In the genomic region with DNA sequence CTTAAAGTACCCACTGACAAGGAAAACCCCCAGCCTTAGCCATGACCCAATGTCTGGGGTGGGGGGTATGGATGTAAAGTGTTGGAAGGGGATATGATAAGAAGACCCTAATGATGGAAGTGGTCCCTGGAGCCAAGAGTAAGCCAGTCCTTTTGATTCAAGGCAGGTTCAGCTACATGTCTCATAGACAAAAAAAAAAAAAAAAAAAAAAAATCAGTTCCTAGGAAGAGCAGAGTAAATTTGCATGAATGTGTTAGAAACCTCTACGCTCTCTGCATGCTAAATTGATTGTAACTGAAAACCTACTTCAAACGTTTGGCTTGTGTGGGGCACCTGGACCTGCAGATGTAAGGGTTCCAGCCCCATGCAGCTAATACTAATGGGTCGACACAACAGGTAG, we compare ENCODE assay signal across 2 mouse cellular contexts.
TF ChIP-seq lines count a peak whose summit lies in the region.

No protein-coding gene starts in this region.

TF ChIP-seq in CH12.LX, 34 proteins besides CTCF, POLR2A, EP300 and RAD21:
- TF ChIP-seq MAX (IDR thresholded peaks at IDR 0.05; ENCODE audit: low read length), result no peak
- TF ChIP-seq ZMIZ1 (IDR thresholded peaks at IDR 0.05; ENCODE audit: low read depth, low read length), result no peak
- TF ChIP-seq BHLHE40 (IDR thresholded peaks at IDR 0.05; ENCODE audit: low read depth, low read length), result peak; percentile 34
- no peak for TF ChIP-seq MAZ (IDR thresholded peaks at IDR 0.05; ENCODE audit: low read depth, low read length)
- TF ChIP-seq MAFK (IDR thresholded peaks at IDR 0.05; ENCODE audit: insufficient replicate concordance, low read length), result 0 out of 2 replicates have a peak, but pooled peaks have one; percentile 19
- TF ChIP-seq ELF1 (IDR thresholded peaks at IDR 0.05; ENCODE audit: low read depth, low read length), result no peak
- TF ChIP-seq SIN3A (IDR thresholded peaks at IDR 0.05; ENCODE audit: low read length), result no peak
- 0 out of 2 replicates have a peak, but pooled peaks have one; percentile 25 for TF ChIP-seq MEF2A (IDR thresholded peaks at IDR 0.05; ENCODE audit: borderline replicate concordance, low read depth, low read length)
- TF ChIP-seq USF2 (conservative IDR thresholded peaks at IDR 0.05; ENCODE audit: low read depth, low read length), result no peak
- TF ChIP-seq CHD2 (IDR thresholded peaks at IDR 0.05; ENCODE audit: low read length), result no peak
- no peak for TF ChIP-seq HCFC1 (IDR thresholded peaks at IDR 0.05; ENCODE audit: low read depth, low read length)
- no peak for TF ChIP-seq JUN (IDR thresholded peaks at IDR 0.05; ENCODE audit: insufficient read depth, low read depth, low read length)
- no peak for TF ChIP-seq NELFE (IDR thresholded peaks at IDR 0.05; ENCODE audit: low read depth, low read length)
- no peak for TF ChIP-seq USF1 (IDR thresholded peaks at IDR 0.05; ENCODE audit: low read depth, low read length)
- TF ChIP-seq IRF4 (IDR thresholded peaks at IDR 0.05; ENCODE audit: low read depth, low read length), result peak; percentile 9; the same call in 1 of the 2 replicates
- TF ChIP-seq TCF12 (IDR thresholded peaks at IDR 0.05; ENCODE audit: low read depth, low read length), result 0 out of 2 replicates have a peak, but pooled peaks have one; percentile 21
- TF ChIP-seq ZNF384 (IDR thresholded peaks at IDR 0.05; ENCODE audit: low read depth, low read length), result peak; percentile 97
- TF ChIP-seq E2F4 (IDR thresholded peaks at IDR 0.05; ENCODE audit: insufficient replicate concordance, low read depth, low read length), result no peak
- TF ChIP-seq NRF1 (IDR thresholded peaks at IDR 0.05; ENCODE audit: low read depth, low read length), result no peak
- no peak for TF ChIP-seq KAT2A (IDR thresholded peaks at IDR 0.05; ENCODE audit: insufficient replicate concordance, low read length)

TF ChIP-seq in MEL, 35 proteins besides CTCF, POLR2A, EP300 and RAD21:
- peak; percentile 28; the same call in 1 of the 2 replicates for TF ChIP-seq ZNF384 (IDR thresholded peaks at IDR 0.05; ENCODE audit: low read depth, low read length)
- TF ChIP-seq POLR2AphosphoS2 (IDR thresholded peaks at IDR 0.05; ENCODE audit: low read length), result no peak
- no peak for TF ChIP-seq CHD1 (IDR thresholded peaks at IDR 0.05; ENCODE audit: low read depth, low read length)
